Mouse (Mus musculus) embryonic facial prominence, embryonic 12.5 days (tissue): Measurements from ENCODE around the gene Pgf. TPM values are rescaled to one million over a fixed set of nuclear protein-coding genes. Genes with fewer than 3 reads are reported as not detected.

Source experiments
- polyA plus RNA-seq: library from polyadenylated mRNA; unstranded; fragments of >200 nt; fragmentation: Nextera tagmentation; extraction: Ambion mirVana; gene quantifications from 2 replicates; pipeline ENCODE4 v1.2.1, GENCODE M21; 2016

Pgf gene
- polyA plus RNA-seq, 1 experiment from 2014 or later: 15.4 TPM

Other genes starting within 250 kb of the Pgf start
- gene Fcf1, start 206.9 kb downstream of the Pgf start, polyA plus RNA-seq: 142 and 152 TPM in 2 replicates
- 20.3 and 21.8 TPM in 2 replicates for gene Arel1, start 206.9 kb downstream of the Pgf start, polyA plus RNA-seq
- 37.0 and 39.6 TPM in 2 replicates for gene Ylpm1, start 181.5 kb downstream of the Pgf start, polyA plus RNA-seq
- 3.7 and 4.4 TPM in 2 replicates for gene Prox2, start 67.0 kb downstream of the Pgf start, polyA plus RNA-seq
- gene Dlst, start 67.0 kb downstream of the Pgf start, polyA plus RNA-seq: 110 and 117 TPM in 2 replicates
- gene Rps6kl1, start 26.5 kb downstream of the Pgf start, polyA plus RNA-seq: 1.7 and 2.2 TPM in 2 replicates
- 79.0 and 88.2 TPM in 2 replicates for gene Eif2b2, start 41.7 kb upstream of the Pgf start, polyA plus RNA-seq
- 10.1 and 11.0 TPM in 2 replicates for gene Mlh3, start 92.8 kb upstream of the Pgf start, polyA plus RNA-seq
- gene Acyp1, start 110.6 kb upstream of the Pgf start, polyA plus RNA-seq: 43.8 and 45.1 TPM in 2 replicates
- 0.78 and 1.1 TPM in 2 replicates for gene Zc2hc1c, start 110.8 kb upstream of the Pgf start, polyA plus RNA-seq
- gene Nek9, start 161.6 kb upstream of the Pgf start, polyA plus RNA-seq: 31.2 and 33.1 TPM in 2 replicates
- 266 and 275 TPM in 2 replicates for gene Tmed10, start 197.1 kb upstream of the Pgf start, polyA plus RNA-seq